Mouse (Mus musculus) liver, embryonic 14.5 days (tissue): Measurements from ENCODE around the gene Cdh12.

Experiments used
- CTCF ChIP-seq: IDR thresholded peaks from 2 replicates; pipeline ENCODE4 v1.5.1; 2016; ENCODE audit warnings: antibody characterized with exemption, low read depth, control low read depth
- EP300 ChIP-seq: IDR thresholded peaks from 2 replicates; pipeline ENCODE4 v1.6.1; 2016; ENCODE audit warnings: antibody characterized with exemption, low read depth

DNA sequence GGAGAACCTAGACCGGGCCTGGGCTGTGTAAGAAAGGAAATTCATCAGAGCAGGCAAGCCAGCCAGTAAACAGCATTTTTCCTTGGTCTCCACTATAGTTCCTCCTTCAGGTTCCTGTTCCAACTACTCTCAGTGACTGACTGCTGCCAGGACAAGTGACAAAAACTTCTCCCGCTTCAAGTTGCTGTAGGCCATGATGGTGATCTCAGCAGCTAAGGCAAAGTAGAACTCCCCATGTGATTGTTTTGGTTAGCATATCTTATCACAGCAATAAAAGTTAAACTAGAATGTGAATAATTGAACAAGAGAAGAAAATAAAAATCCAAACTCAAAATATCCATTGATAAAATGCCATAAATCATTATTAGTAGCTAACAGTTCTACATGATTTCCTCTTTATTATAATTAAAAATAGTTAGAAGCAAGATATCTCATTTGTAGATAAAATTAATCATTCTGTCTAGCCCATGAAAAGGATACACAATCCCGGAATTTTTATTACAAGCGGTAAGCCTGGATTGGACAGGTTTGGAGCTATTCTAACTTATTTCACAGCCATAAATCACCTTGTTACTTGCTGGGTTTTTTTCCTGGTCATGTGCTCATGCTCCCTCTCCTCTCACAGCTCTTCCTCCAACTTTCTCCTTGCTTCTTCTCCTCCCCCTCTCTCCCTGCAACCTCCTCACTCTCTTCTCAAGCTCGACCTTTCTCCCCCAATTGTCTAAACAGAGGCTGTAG, 1117.4 kb downstream of the Cdh12 start:
- no peak for TF ChIP-seq CTCF
- TF ChIP-seq EP300: no peak
